Mouse (Mus musculus) right cerebral cortex, adult 18-20 months (tissue): ENCODE data around the gene Trak1.
"Not testable (repeated sequence)": the region's sequence is repeated elsewhere in the genome, so short reads cannot be mapped to it uniquely, and the experiment has no call there.

ENCODE experiments used
- DNase-seq: peaks from one replicate; pipeline ENCODE4 v3.0.0; 2022; ENCODE audit warnings: mixed read lengths

Gene Trak1

DNA sequence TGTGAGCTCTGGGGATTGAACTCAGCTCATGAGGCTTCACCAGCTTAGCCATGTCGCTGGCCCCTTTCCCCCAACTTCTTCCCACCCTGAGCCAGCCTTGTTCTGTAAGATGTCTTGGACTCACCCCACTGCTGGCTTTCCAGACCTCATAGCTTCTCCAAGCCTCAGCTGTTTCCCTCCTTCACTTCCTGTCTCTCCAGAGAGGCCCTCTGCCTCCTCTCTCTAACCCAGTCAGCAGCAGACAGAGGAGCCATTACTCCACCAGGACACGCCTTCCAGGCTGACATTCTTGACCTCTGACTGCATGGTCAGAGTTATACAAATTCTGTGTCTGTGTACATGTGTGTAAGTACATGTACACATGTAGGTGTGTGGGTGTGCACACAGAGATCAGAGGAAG is 23.1 kb downstream of the Trak1 start:
- DNase-seq = no peak

DNA sequence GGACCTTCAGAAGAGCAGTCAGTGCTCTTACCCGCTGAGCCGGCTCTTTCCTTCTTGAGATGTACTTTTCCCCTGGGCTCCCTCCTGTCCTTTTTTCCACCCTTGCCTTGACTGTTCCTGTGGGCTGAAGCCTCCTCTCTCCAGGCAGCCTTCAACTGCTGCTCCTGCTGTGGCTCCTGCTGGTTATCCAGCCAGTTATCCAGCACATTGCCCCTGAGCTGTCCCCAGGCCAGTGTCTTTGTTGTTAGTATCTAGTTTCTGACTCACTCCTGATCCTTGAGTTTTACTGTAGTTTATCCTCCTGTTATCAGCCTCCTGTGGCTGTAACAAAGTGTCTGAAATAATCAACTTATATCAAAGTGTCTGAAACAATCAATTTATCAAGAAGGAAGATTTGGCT is 23.8 kb downstream of the Trak1 start:
- DNase-seq = no peak

DNA sequence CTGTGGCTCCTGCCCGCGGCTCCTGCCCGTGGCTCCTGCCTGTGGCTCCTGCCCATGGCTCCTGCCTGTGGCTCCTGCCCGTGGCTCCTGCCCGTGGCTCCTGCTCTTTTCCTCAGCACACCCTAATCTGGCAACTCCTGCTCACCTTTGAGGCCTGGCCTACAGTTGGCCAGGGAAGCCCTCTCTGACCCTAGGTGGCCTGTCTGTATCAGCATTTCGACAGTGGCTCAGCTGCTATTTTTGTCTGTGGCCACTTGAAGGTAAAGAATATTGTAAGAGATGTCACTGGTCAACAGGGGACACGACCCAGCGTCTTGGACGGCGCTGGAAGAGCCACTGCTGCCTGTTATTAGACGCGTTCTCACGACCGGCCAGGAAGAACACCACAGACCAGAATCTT is 24.7 kb downstream of the Trak1 start:
- no peak for DNase-seq

GRCm38 (mm10) chr9:121328342-121328741 is 31.0 kb downstream of the Trak1 start:
- not testable (repeated sequence) for DNase-seq

DNA sequence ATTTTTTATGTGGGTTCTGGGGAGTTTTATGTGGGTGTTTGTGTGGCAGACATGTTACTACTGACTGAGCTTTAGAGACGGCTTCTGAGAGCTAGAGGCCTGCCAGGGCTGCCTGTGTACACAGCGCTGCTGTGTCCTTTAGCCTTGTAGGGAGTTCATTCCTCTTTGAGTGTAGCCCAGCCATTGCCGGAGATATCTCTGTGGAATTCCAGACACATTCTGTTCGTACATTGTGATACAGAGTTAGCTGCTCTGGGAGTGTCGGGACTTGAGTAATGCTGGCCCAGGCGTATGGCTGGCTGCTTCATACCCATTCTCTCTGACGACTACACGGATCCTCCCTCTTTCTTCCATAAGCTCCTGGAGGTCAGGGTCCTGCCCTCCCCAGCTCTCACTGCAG is 31.9 kb downstream of the Trak1 start:
- no peak for DNase-seq

- DNase-seq = no peak
Observed at GRCm38 (mm10) chr9:121330065-121330464, 32.8 kb downstream of the Trak1 start.

GRCm38 (mm10) chr9:121331438-121331837 is 34.1 kb downstream of the Trak1 start:
- DNase-seq = no peak

DNA sequence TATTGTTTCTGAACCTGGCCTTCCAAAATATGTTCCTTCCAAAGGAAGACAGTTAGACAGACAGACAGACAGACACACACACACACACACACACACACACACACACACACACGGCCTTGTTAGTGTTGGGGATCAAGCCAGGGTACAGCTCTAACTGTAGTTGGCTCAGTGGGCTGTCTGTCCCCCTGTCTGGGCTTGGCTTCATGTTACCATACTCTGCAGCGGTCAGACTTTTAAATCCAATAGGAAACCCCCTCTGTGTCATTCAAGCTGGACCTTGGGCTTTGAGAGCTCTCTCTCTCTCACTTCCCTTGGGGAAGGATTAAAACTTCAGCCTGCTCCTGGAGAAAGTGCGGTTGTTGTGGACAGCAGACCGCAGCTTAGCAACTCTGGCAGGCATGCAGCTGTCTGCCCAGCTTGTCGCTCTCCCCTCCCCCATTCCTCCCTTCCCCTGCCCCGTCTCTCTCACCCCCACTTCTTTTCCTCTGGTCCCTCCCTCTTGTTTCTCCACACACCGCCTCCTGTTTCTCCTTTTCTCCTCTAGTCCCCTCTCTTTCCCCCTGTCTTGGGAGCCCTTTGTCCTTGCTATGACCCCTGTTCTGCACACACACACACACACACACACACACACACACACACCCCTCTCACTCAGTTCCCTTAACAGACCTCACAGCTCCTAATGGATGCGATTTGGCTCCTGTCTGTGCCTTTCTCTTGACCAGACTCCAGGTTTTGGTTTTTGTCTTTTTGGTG is 34.8 kb downstream of the Trak1 start:
- no peak for DNase-seq

DNA sequence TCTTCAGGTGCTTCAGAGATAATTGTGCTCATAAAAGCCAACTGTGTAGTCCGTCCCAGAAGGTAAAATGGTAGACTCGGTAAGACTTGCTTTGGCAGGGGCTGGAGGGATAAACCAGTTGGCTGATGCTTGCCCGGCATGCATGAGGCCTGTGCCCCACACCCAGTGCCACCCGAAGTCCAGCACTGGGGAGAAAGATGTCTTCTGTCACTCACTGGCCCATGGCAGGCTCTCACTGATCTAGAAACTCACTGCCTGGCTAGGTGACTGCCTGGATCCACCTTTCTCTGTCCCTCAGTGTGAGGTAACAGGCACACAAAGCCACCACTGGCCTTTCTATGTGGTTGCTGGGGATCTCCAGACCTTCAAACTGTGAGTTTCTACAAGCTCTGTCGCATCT is 36.3 kb downstream of the Trak1 start:
- no peak for DNase-seq

DNA sequence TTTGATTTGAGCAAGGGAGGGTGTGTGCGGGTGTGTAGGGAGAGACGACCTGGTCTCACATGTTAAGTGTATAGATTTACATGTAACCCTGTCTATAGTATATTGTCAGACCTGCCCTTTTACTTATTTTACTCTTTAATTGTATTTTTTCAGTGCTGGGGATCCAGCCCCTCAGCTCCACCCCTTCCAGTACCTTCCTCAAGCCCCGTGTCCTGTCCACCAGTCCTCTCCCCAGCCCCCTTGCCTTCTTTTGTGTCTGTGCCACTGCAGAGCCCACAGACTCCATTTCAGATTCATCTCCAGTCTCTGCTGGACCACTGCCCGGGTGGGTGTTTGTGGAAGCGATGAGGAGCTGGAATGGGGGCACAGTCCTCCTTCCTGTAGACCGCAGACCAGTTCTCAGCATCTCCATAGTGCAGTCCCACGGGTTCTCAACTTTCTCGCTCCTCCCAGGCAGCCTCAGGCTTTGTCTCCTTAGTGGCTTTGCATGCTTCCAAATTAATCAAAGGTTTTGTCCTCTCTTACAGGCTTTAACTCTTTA is 37.1 kb downstream of the Trak1 start:
- DNase-seq = no peak

DNA sequence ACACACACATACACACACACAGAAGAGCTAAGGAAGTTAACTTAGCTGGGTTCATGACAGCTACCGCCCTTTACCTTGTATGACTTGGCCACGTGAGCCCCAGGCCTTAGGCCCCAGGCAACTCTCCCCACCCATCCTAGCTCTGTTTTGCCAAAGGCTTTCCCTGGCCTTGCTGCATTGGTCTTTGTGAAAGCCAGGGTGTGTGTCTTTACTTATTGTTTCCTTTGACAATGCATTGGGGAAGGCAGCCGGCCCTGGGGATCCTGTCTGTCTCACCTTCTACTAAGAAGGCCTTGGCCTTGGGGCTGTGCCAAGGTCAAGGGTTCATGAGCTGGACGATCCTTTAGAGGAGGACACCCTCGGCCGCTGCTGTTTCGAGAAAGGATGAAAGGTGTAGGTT is 38.3 kb downstream of the Trak1 start:
- DNase-seq = no peak

DNA sequence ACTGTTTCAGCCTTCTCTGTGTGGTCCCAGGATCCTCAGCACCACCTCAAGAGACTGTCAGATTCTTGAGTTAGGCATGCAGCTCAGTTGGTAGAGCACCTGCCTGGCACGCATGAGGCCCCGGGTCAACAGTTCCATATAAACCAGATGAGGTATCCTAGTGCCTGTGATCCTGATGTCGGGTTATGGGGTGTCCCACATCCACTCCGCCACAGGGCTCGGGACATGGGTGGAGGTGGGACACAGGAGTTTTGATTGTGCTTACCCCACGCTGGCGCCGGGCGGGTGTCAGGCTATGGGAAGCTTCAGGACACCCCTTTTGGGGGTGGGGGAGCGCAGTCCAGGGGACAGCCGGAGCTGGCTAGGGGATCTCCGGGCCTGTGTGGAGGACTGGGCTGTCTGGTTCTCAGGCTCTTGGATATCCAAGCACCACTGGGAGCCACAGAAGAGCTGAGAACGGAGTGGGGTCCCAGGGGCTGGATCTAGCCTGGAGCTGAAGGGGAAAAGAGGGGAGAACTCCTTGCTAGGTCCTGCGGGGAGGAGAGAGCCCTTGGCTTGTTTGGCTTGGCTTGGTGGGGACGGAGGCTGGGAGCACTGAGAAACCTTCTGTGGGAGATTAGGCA is 39.1 kb downstream of the Trak1 start:
- no peak for DNase-seq

DNA sequence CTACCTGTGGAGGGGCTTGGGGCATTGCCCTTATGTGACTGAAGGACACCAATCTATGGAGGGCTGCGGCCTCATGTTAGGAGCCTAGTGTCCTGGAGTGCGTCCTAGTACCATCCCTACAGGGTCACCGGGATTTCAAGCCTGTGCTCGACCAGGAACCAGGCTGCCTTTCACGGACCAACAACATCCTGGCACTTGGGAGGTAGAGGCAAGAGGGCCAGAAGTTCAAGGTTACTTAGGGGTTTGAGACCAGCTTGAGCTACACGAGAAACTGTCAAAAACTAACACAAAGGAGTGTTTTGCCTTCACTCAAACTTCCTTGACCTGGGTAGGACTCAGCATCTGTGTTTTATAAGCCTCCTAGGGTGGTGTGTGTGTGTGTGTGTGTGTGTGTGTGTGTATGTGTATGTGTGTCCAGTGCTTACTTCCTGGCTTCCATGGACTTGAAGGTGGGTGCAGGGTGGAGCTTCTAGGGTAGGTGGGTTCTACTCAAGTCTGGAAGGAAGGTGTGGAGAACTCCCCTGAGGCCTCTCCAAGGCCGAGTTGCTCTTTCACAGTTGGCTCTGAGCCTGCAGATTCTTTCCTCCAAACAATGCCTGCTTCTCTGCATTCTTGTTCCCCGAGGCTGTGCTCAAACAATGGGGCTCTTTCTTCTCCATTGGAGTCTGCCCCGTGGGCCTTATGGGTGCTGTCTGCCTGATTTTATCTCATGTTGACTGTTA is 40.1 kb downstream of the Trak1 start:
- peak; percentile 38 for DNase-seq

DNA sequence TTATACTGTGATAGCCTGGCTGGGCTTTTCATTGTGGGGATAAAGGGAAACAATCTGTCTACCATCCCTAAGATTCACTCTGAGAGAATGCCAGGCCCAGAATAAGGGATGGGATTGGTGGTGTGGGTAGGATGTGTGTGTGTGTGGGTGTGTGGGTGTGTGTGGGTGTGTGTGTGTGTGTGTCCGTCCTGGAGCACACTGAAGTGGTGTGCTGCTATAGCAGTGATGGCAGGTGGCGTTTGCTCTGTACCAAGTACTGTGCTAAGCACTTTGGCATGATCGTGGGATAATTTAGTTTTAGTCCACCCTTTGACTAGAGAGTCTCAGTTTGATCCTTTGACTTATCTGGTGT is 40.6 kb downstream of the Trak1 start:
- no peak for DNase-seq

- DNase-seq = no peak
Observed at GRCm38 (mm10) chr9:121341832-121342231, 44.5 kb downstream of the Trak1 start.

DNA sequence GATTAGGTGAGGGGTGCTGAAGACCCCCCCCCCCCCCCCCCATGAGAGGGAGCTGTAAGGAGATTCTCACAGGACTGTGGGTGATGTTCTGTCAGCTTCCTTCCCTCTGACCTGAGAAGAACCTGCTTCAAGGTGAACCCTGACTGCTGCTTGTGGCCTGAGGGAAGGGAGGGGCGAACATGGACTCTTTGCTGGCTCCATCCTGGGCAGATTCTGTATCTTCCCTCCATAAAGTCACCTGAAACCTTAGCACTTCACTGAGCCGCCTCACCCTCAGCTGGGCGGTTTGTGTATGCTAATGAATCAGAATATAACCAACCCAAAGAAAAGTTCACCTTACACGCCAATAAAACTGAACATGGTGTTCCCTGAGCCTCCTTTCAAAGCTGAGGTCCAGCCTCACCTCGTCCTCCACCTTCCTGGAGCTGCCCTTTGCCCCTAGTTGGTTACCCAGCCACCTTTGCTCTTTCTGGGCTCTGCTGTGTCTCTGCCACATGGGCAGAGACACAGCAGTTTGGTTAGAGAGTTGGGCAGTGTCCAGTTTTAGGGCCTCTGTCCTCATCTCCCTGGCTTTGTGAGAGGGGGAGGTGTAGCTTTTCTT is 45.3 kb downstream of the Trak1 start:
- DNase-seq = no peak

DNA sequence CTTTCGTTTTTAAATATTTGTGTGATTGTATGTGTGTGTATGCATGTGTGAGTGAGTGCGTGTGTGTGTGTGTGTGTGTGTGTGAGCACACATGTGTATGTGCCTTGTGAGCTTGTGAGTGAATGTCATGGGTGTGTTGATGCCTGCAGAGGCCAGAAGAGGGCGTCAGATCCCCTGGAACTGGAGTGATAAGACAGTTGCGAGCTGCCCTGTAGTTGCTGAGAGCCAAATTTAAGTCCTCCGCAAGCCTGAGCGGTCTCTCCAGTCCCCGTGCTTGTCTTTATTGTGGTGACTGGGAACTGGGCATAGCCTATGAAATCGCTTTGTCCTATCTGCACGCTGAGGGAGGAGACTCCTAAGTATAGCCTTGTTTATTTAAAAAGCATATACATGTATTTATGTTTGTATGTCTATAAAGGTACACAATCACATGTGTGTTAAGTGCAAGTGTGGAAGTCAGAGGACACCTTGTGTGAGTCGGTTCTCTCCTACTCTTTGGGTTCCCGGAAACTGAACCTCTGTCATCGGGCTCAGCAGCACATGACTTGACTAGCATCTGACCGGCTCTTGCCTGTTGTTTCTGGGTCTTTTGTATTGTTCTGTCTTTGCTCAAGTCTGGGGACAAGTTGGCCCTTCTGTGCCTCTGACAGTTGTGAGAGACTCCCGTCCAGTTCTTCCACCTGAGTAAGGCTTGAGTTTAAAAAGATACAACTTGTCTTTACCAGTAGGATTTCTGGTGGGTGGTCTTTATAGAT is 46.0 kb downstream of the Trak1 start:
- no peak for DNase-seq

- DNase-seq = no peak
Observed at GRCm38 (mm10) chr9:121344344-121344743, 47.0 kb downstream of the Trak1 start.

GRCm38 (mm10) chr9:121345427-121346130 is 48.3 kb downstream of the Trak1 start:
- no peak for DNase-seq

- no peak for DNase-seq
Observed at GRCm38 (mm10) chr9:121346635-121347034, 49.3 kb downstream of the Trak1 start.

- peak; percentile 46 for DNase-seq
Observed at GRCm38 (mm10) chr9:121347981-121348380, 50.7 kb downstream of the Trak1 start.

- DNase-seq = no peak
Observed at GRCm38 (mm10) chr9:121348476-121348875, 51.2 kb downstream of the Trak1 start.
